Mouse (Mus musculus) forebrain, embryonic 11.5 days (tissue): ENCODE results near the gene Smim14. TPM values are rescaled to one million over a fixed set of nuclear protein-coding genes. Genes with fewer than 3 reads are reported as not detected.

ENCODE experiments used
- polyA plus RNA-seq: library from polyadenylated mRNA; unstranded; fragments of >200 nt; fragmentation: Nextera tagmentation; extraction: Ambion mirVana; gene quantifications from 2 replicates; pipeline ENCODE4 v1.2.1, GENCODE M21; 2014

Smim14 gene
- polyA plus RNA-seq, 1 experiment from 2014 or later: 71.9 TPM

Other genes starting within 250 kb of the Smim14 start
- gene Rfc1, start 201.5 kb downstream of the Smim14 start, polyA plus RNA-seq: 99.7 and 99.9 TPM in 2 replicates
- not detected in 2 replicates for gene Klb, start 188.9 kb downstream of the Smim14 start, polyA plus RNA-seq
- 874 and 891 TPM in 2 replicates for gene Rpl9, start 145.7 kb downstream of the Smim14 start, polyA plus RNA-seq
- gene Lias, start 145.7 kb downstream of the Smim14 start, polyA plus RNA-seq: 67.5 and 70.0 TPM in 2 replicates
- 68.6 and 69.0 TPM in 2 replicates for gene Ugdh, start 101.2 kb downstream of the Smim14 start, polyA plus RNA-seq
- gene Gm43552, start 44.4 kb downstream of the Smim14 start, polyA plus RNA-seq: not detected in 2 replicates
- 142 and 143 TPM in 2 replicates for gene Ube2k, start within 50 bp of the Smim14 start, polyA plus RNA-seq
- gene Pds5a, start 161.1 kb upstream of the Smim14 start, polyA plus RNA-seq: 133 and 153 TPM in 2 replicates
- 47.1 and 56.3 TPM in 2 replicates for gene N4bp2, start 226.3 kb upstream of the Smim14 start, polyA plus RNA-seq